Mouse (Mus musculus): ENCODE measurements around the gene Col19a1. TPM values are rescaled to one million over a fixed set of nuclear protein-coding genes. Genes with fewer than 3 reads are reported as not detected.

Gene Col19a1
- total RNA-seq, 2 experiments from 2014 or later: 33.8 to 39.0 TPM

- intact Hi-C loops (cut with DNase I): no loop called here
Observed at GRCm38 (mm10) chr1:24484161-24484560, 103.1 kb downstream of the Col19a1 start.

GRCm38 (mm10) chr1:24471096-24471710, 116.1 kb downstream of the Col19a1 start:
- intact Hi-C loops (cut with DNase I): no loop called here
- DNase-seq (ENCODE audit: low spot score in 2 of 2): no peak

More at GRCm38 (mm10) chr1:24484161-24484560, 103.1 kb downstream of the Col19a1 start:
- DNase-seq (ENCODE audit: low spot score in 2 of 2): no peak

- intact Hi-C loops (cut with DNase I): no loop called here
- no peak for DNase-seq (ENCODE audit: low spot score in 2 of 2)
Observed at GRCm38 (mm10) chr1:24470633-24471032, 116.6 kb downstream of the Col19a1 start.

GRCm38 (mm10) chr1:24461305-24461887, 125.9 kb downstream of the Col19a1 start:
- intact Hi-C loops (cut with DNase I): loop anchor here (10.0 kb wide), 1 partner anchor 213 kb away; the partner anchor contains the start of gene Lmbrd1

GRCm38 (mm10) chr1:24458015-24458414, 129.3 kb downstream of the Col19a1 start:
- no peak for DNase-seq (ENCODE audit: low spot score in 2 of 2)
- intact Hi-C loops (cut with DNase I): no loop called here

More at GRCm38 (mm10) chr1:24461305-24461887, 125.9 kb downstream of the Col19a1 start:
- no peak for DNase-seq (ENCODE audit: low spot score in 2 of 2)

- intact Hi-C loops (cut with DNase I): no loop called here
- DNase-seq (ENCODE audit: low spot score in 2 of 2): no peak
Observed at GRCm38 (mm10) chr1:24452572-24453269, 134.6 kb downstream of the Col19a1 start.

GRCm38 (mm10) chr1:24452159-24452558, 135.1 kb downstream of the Col19a1 start:
- intact Hi-C loops (cut with DNase I): no loop called here
- peak in 1 of 2 experiments; percentile 19 for DNase-seq (ENCODE audit: low spot score in 2 of 2)

GRCm38 (mm10) chr1:24437425-24437824, 149.8 kb downstream of the Col19a1 start:
- no peak for DNase-seq (ENCODE audit: low spot score in 2 of 2)
- intact Hi-C loops (cut with DNase I): no loop called here

GRCm38 (mm10) chr1:24428306-24428705, 159.0 kb downstream of the Col19a1 start:
- intact Hi-C loops (cut with DNase I): no loop called here
- DNase-seq (ENCODE audit: low spot score in 2 of 2): no peak

GRCm38 (mm10) chr1:24378125-24378821, 209.0 kb downstream of the Col19a1 start:
- intact Hi-C loops (cut with DNase I): loop anchor here (5.0 kb wide), 1 partner anchor 254 kb away; no protein-coding TSS in a partner anchor
- peak; percentile 44 to 68 for DNase-seq (ENCODE audit: low spot score in 2 of 2)

GRCm38 (mm10) chr1:24374902-24375301, 212.4 kb downstream of the Col19a1 start:
- intact Hi-C loops (cut with DNase I): loop anchor here (5.0 kb wide), 1 partner anchor 257 kb away; no protein-coding TSS in a partner anchor
- DNase-seq (ENCODE audit: low spot score in 2 of 2): peak in 1 of 2 experiments; percentile 41

GRCm38 (mm10) chr1:24373671-24374070, 213.6 kb downstream of the Col19a1 start:
- DNase-seq (ENCODE audit: low spot score in 2 of 2): no peak
- intact Hi-C loops (cut with DNase I): no loop called here

- intact Hi-C loops (cut with DNase I): no loop called here
- no peak for DNase-seq (ENCODE audit: low spot score in 2 of 2)
Observed at GRCm38 (mm10) chr1:24372471-24373258, 214.6 kb downstream of the Col19a1 start.

- intact Hi-C loops (cut with DNase I): loop anchor here (5.0 kb wide), 2 partner anchors 349 to 1454 kb away; no protein-coding TSS in a partner anchor
- peak in 1 of 2 experiments; percentile 65 for DNase-seq (ENCODE audit: low spot score in 2 of 2)
Observed at GRCm38 (mm10) chr1:24367570-24368517, 219.4 kb downstream of the Col19a1 start.

- intact Hi-C loops (cut with DNase I): loop anchor here (5.0 kb wide), 2 partner anchors 353 to 1458 kb away; no protein-coding TSS in a partner anchor
- no peak for DNase-seq (ENCODE audit: low spot score in 2 of 2)
Observed at GRCm38 (mm10) chr1:24364775-24365174, 222.5 kb downstream of the Col19a1 start.

GRCm38 (mm10) chr1:24361990-24362635, 225.2 kb downstream of the Col19a1 start:
- intact Hi-C loops (cut with DNase I): no loop called here
- peak in 1 of 2 experiments; percentile 38 for DNase-seq (ENCODE audit: low spot score in 2 of 2)
